Mouse (Mus musculus): ENCODE measurements around the gene Slc9a9.

- no peak for TF ChIP-seq CTCF (IDR thresholded peaks at IDR 0.05; ENCODE audit: control insufficient read depth, insufficient read depth, insufficient read length)
- no peak for TF ChIP-seq USF1 (IDR thresholded peaks at IDR 0.05; ENCODE audit: low read depth)
- no peak for TF ChIP-seq MYOD1 (IDR thresholded peaks at IDR 0.05; ENCODE audit: control insufficient read depth, insufficient read length, low read depth)
Measured at GRCm38 (mm10) chr9:94687203-94687859, 17.6 kb downstream of the Slc9a9 start.

Measured in C2C12 (cell line).